Mouse (Mus musculus) cortical plate, adult 2 months (tissue): ENCODE data around the gene Sucla2.
"Not testable (repeated sequence)": the region's sequence is repeated elsewhere in the genome, so short reads cannot be mapped to it uniquely, and the experiment has no call there.

ENCODE experiments used
- CTCF ChIP-seq: fragments of 200-500 bp; IDR thresholded peaks from 2 replicates; pipeline ENCODE4 v1.5.1; 2011; ENCODE audit warnings: mild to moderate bottlenecking, control low read depth, low read length; ENCODE audit not compliant: insufficient read depth; ENCODE audit errors: extremely low read depth
- POLR2A ChIP-seq: fragments of 200-500 bp; IDR thresholded peaks from 2 replicates; pipeline ENCODE4 v1.6.1; 2011; ENCODE audit warnings: mild to moderate bottlenecking, low read length, control low read depth; ENCODE audit not compliant: insufficient read depth; ENCODE audit errors: extremely low read depth

DNA sequence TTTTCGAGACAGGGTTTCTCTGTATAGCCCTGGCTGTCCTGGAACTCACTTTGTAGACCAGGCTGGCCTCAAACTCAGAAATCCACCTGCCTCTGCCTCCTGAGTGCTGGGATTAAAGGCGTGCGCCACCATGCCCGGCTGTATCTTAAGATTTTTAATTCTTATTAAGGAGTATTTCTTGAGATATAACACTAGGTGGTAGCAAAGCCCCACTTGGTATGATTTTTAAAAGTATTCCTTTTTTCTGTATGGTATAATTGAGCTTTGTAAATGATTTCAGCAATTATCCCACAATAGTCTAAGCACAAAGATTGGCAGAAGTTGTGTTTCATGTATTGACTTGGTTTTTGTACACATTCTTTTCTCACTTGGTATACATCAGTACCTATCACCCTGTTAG, 44.7 kb downstream of the Sucla2 start:
- not testable (repeated sequence) for TF ChIP-seq CTCF, POLR2A
